Mouse (Mus musculus) embryonic facial prominence, embryonic 14.5 days (tissue): Measurements from ENCODE around the gene Cables2. TPM values are rescaled to one million over a fixed set of nuclear protein-coding genes. Genes with fewer than 3 reads are reported as not detected.

Experiments
- ATAC-seq: fragments of 200-750 bp; cut with Nextera tagmentation; 2 replicates; pipeline ENCODE4 v1.8.0; 2017; ENCODE audit warnings: low read depth, moderate number of reproducible peaks, moderate TSS enrichment
- DNase-seq: peaks from one replicate; pipeline ENCODE4 v3.0.0-alpha.2; 2015; ENCODE audit warnings: low spot score
- H3K27ac ChIP-seq: fragments of 300-500 bp; sonication (generic); replicated peaks from 2 replicates; pipeline ENCODE4 v1.5.1; 2014; ENCODE audit warnings: low read depth, mild to moderate bottlenecking, low read length, moderate library complexity
- H3K27me3 ChIP-seq: fragments of 300-500 bp; sonication (generic); replicated peaks from 2 replicates; pipeline ENCODE4 v1.6.1; 2014; ENCODE audit warnings: low read length; ENCODE audit not compliant: control insufficient read depth, insufficient read depth
- H3K36me3 ChIP-seq: fragments of 300-500 bp; sonication (generic); 2 replicates; pipeline ENCODE4 v1.6.1; 2014; ENCODE audit warnings: low read length, mixed read lengths; ENCODE audit not compliant: control insufficient read depth, insufficient read depth
- H3K4me1 ChIP-seq: fragments of 300-500 bp; sonication (generic); 2 replicates; pipeline ENCODE4 v1.6.1; 2014; ENCODE audit warnings: antibody characterized with exemption, low read length; ENCODE audit not compliant: control insufficient read depth, insufficient read depth
- H3K4me2 ChIP-seq: fragments of 300-500 bp; sonication (generic); 2 replicates; pipeline ENCODE4 v1.6.1; 2014; ENCODE audit warnings: low read depth, mild to moderate bottlenecking, low read length, moderate library complexity, mixed read lengths
- H3K4me3 ChIP-seq: fragments of 300-500 bp; sonication (generic); 2 replicates; pipeline ENCODE4 v1.5.1; 2014; ENCODE audit warnings: low read depth, mild to moderate bottlenecking, low read length
- H3K9ac ChIP-seq: fragments of 300-500 bp; sonication (generic); 2 replicates; pipeline ENCODE4 v1.6.1; 2014; ENCODE audit warnings: low read depth, mild to moderate bottlenecking, low read length, moderate library complexity, mixed read lengths
- H3K9me3 ChIP-seq: fragments of 300-500 bp; sonication (generic); 2 replicates; pipeline ENCODE4 v1.6.1; 2016; ENCODE audit warnings: low read length; ENCODE audit not compliant: control insufficient read depth
- WGBS: fragments of 180-500 bp; shearing (Covaris S2); extraction: QIAGEN DNeasy Blood & Tissue Kit; methylation state at CpG from one replicate; pipeline ENCODE4 v1.1.7; 2014; 5-methylcytosine and 5-hydroxymethylcytosine counted together
- microRNA-seq: library from miRNA; unstranded; fragments of <30 nt; microRNA quantifications from one replicate; pipeline ENCODE4, GENCODE M21; 2016; ENCODE audit warnings: borderline number of aligned reads
- polyA plus RNA-seq: library from polyadenylated mRNA; unstranded; fragments of >200 nt; fragmentation: Nextera tagmentation; extraction: Ambion mirVana; gene quantifications from 2 replicates; pipeline ENCODE4 v1.2.1, GENCODE M21; 2014

Cables2 gene
- polyA plus RNA-seq, 1 experiment from 2014 or later, result 16.5 TPM

DNA sequence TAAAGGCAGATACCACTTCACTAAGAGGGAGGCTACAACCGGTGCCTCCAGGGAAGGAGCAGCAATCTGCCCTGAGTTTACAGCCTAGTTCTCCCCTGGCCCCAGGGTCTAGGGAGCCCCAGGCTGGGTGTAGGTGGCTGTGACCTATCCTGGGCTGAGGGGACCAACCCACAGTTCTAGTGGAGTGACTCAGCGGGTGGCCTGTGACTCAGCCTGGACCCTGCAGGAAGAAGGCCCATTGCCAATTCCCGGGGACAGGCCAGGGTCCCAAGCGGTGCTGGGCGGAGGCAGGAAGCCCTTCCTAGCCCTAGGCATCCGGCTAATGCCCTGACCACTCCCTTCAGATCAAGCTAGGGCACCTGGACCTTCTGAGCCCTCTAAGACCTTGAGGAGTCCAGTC, 57.3 kb downstream of the Cables2 start:
- Histone ChIP-seq H3K9ac (no peak overlapping the region), H3K36me3 (no peaks in the 10 kb centered on the region), H3K9me3 (no peaks in the 10 kb centered on the region), H3K4me2 (no peak overlapping the region), H3K27ac (no peak overlapping the region), H3K4me3 (no peak overlapping the region), H3K4me1 (peaks cover 8% of the 10 kb centered on the region; the same call in 1 of the 2 replicates), H3K27me3 (no peaks in the 10 kb centered on the region)
- ATAC-seq (no peak), DNase-seq (no peak)
- WGBS, result 66% methylated on average over 6 of the region's 6 CpGs

DNA sequence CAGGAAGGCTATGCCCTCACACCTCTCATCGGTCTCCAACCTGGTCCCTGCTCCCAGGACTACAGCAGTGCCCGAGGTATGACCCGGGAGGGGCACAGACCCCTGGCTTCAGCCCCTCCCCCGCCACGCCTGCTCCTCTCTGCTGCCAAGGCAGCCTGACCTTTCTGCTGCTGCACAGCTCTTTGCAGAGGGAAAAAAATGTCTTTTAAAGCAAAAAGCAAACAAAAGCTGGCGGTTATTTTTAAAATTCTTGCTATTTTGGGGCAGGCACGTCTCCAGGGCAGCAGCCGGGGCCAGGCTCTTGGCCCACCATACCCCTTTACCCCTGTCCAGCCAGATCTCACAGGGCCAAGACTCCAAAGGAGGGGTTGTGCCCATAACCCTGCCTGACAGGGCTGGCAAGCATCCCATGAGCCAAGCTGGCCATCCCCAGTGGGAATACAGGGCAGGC, 58.3 kb downstream of the Cables2 start:
- Histone ChIP-seq H3K27ac (no peak overlapping the region), H3K4me3 (no peak overlapping the region), H3K9ac (no peak overlapping the region), H3K27me3 (no peaks in the 10 kb centered on the region), H3K36me3 (no peaks in the 10 kb centered on the region), H3K4me2 (no peak overlapping the region), H3K9me3 (no peaks in the 10 kb centered on the region), H3K4me1 (peaks cover 8% of the 10 kb centered on the region; the same call in 1 of the 2 replicates)
- ATAC-seq (no peak), DNase-seq (no peak)
- 63% methylated on average over 8 of the region's 8 CpGs for WGBS

DNA sequence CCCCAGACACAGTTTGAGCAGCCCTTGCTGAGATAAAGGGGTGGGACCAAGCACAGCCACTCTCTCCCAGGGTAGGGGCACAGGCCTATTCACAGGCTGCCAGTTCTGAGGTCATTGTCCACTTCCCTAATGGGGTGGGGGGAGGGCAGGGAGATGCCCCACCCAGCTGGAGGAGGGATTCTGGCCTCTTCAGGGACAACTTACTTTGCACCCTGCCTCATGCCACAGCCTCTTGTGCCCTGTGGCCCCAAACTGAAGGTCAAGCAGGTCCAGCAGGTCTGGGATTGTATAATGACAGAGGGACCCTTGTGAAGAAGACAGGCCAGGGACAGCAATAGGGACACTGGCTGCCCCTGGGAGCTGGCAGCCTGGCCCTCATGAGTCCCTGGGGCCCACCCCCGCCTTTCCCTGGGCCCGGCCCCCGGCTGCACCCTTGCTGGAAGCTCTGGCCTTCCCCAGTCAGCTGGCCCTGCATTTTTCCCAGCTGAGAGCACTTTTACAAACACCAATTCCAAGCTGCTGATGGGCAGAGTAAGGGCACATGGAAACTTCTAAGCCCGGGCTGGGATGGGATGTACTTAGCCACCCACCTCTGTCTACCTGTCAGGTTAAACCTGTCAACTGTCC, 58.8 kb downstream of the Cables2 start:
- Histone ChIP-seq H3K27ac (no peak overlapping the region), H3K4me1 (peaks cover 8% of the 10 kb centered on the region; the same call in 1 of the 2 replicates), H3K27me3 (no peaks in the 10 kb centered on the region), H3K9me3 (no peaks in the 10 kb centered on the region), H3K36me3 (no peaks in the 10 kb centered on the region), H3K4me2 (no peak overlapping the region), H3K9ac (no peak overlapping the region), H3K4me3 (no peak overlapping the region)
- WGBS, result 74% methylated on average over 4 of the region's 4 CpGs
- DNase-seq (no peak), ATAC-seq (no peak)

DNA sequence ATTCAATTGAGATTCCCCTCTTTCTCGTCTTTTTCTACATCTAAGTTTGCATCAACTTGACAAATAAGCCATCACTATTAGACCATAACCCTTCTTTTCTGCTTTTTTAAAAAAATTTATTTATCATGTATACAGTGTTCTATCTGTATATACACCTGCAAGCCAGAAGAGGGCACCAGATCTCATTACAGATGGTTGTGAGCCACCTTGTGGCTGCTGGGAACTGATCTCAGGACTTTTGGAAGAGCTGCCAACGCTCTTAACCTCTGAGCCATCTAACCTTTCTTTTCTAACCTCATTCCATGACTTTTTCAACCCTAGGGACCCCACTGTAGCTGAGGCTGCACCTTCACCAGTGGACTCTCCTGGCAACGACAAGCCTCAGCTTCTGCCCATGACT, 61.0 kb downstream of the Cables2 start:
- no peak overlapping the region for H3K4me2 ChIP-seq
- H3K27ac ChIP-seq, result no peak overlapping the region
- H3K4me3 ChIP-seq, result no peak overlapping the region
- H3K27me3 ChIP-seq, result no peaks in the 10 kb centered on the region
- H3K36me3 ChIP-seq, result no peaks in the 10 kb centered on the region
- H3K9ac ChIP-seq, result no peak overlapping the region
- 0 out of 2 replicates have a peak, but pooled peaks cover 3% of the 10 kb centered on the region for H3K4me1 ChIP-seq
- ATAC-seq (no peak), DNase-seq (no peak)
- no peaks in the 10 kb centered on the region for H3K9me3 ChIP-seq
- WGBS, result 87% methylated on average over 3 of the region's 3 CpGs

DNA sequence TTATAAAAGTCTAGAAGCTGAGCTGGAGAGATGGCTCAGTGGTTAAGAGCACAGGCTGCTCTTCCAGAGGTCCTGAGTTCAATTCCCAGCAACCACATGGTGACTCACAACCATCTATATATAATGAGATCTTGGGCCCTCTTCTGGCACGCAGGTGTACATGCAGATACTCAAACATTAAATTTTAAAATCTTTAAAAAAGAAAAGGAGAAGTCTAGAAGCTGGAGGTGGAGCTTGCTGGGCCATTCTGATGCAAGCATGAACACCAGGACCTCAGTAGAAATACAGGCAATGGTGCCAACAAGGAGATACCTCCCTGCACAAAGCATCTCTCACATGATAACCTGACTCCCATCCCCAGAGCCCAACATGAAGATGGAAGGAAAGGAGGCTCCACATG, 64.3 kb downstream of the Cables2 start:
- no peak for ATAC-seq
- H3K27ac ChIP-seq, result no peak overlapping the region
- H3K9me3 ChIP-seq, result no peaks in the 10 kb centered on the region
- H3K4me2 ChIP-seq, result no peak overlapping the region
- no peak for DNase-seq
- WGBS, result 71% methylated on average over 1 of the region's 1 CpGs
- H3K36me3 ChIP-seq, result no peaks in the 10 kb centered on the region
- H3K9ac ChIP-seq, result no peak overlapping the region
- no peaks in the 10 kb centered on the region for H3K27me3 ChIP-seq
- H3K4me1 ChIP-seq, result no peaks in the 10 kb centered on the region
- no peak overlapping the region for H3K4me3 ChIP-seq

Small RNA genes lying within 50 kb of the gene (microRNA-seq; reads per million reads assigned to microRNA genes)
- 1.2 reads per million for gene Mir3091

Other genes with a start within 250 kb of the Cables2 start
- gene Lsm14b, start 248.5 kb downstream of the Cables2 start, polyA plus RNA-seq, result 6.1 and 6.3 TPM in 2 replicates
- gene Psma7, start 231.1 kb downstream of the Cables2 start, polyA plus RNA-seq, result 494 and 573 TPM in 2 replicates
- gene Ss18l1, start 231.0 kb downstream of the Cables2 start, polyA plus RNA-seq, result 4.2 and 4.6 TPM in 2 replicates
- gene Mtg2, start 202.9 kb downstream of the Cables2 start, polyA plus RNA-seq, result 19.8 and 24.5 TPM in 2 replicates
- 0.11 and 0.14 TPM in 2 replicates for gene Hrh3, start 169.0 kb downstream of the Cables2 start, polyA plus RNA-seq
- 37.4 and 41.5 TPM in 2 replicates for gene Osbpl2, start 154.2 kb downstream of the Cables2 start, polyA plus RNA-seq
- gene Adrm1, start 102.0 kb downstream of the Cables2 start, polyA plus RNA-seq, result 130 and 142 TPM in 2 replicates
- gene Lama5, start 47.6 kb downstream of the Cables2 start, polyA plus RNA-seq, result 25.2 and 28.2 TPM in 2 replicates
- gene Rps21, start 16.1 kb downstream of the Cables2 start, polyA plus RNA-seq, result 689 and 787 TPM in 2 replicates
- 0.81 and 0.84 TPM in 2 replicates for gene Rbbp8nl, start 16.4 kb upstream of the Cables2 start, polyA plus RNA-seq
- gene Gata5, start 61.2 kb upstream of the Cables2 start, polyA plus RNA-seq, result not detected in 2 replicates
- gene Slco4a1, start 182.7 kb upstream of the Cables2 start, polyA plus RNA-seq, result 1.4 and 1.9 TPM in 2 replicates
- 0.70 and 1.00 TPM in 2 replicates for gene Ntsr1, start 226.5 kb upstream of the Cables2 start, polyA plus RNA-seq